Mouse (Mus musculus): Measurements from ENCODE around the gene Slc30a3.
"Not testable (repeated sequence)": the region's sequence is repeated elsewhere in the genome, so short reads cannot be mapped to it uniquely, and the experiment has no call there.

The Slc30a3 gene

DNA sequence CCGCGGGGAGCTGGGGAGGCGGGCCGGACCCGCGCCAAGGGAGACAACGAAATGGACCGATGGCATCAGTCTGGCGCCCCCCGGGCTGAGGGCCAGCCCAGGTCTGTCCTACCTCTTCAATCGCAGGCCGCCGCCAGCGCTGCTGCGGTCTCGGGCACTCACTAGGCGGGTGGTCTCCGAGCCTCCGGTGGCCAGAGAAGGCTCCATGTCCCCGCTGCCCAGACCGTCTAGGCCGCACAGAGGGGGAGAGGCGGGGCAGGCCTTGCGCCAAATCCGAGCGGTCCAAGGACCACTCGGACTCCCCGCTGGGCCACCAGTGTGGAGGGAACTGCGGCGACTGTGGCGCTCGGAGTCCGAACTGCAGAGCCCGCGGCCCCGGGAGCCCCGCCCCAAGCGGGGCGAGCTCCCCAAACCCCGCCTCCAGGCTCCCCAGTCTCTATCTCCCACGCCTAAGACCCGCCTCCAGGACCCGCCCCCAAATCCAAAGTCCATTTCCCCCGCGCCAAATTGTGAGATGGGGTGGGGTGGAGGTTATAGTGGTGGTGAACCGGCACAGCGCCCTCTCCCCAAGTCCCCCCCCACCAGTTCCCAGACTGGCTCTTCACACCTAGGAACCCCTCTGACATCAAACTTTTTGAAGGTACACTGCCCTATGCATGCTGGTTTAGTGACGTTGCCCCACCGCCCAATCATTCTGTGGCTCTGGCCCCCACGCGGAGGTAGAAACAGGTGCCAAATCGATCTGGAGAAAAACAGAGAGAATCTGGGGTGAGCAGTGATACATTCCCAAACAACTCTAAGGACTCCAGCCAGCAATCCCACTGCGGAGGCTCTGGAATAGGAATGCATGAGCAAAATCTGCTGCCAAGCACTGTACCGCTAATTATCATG, 14.6 kb downstream of the Slc30a3 start:
- DNase-seq = peak; percentile 65 to 73

DNA sequence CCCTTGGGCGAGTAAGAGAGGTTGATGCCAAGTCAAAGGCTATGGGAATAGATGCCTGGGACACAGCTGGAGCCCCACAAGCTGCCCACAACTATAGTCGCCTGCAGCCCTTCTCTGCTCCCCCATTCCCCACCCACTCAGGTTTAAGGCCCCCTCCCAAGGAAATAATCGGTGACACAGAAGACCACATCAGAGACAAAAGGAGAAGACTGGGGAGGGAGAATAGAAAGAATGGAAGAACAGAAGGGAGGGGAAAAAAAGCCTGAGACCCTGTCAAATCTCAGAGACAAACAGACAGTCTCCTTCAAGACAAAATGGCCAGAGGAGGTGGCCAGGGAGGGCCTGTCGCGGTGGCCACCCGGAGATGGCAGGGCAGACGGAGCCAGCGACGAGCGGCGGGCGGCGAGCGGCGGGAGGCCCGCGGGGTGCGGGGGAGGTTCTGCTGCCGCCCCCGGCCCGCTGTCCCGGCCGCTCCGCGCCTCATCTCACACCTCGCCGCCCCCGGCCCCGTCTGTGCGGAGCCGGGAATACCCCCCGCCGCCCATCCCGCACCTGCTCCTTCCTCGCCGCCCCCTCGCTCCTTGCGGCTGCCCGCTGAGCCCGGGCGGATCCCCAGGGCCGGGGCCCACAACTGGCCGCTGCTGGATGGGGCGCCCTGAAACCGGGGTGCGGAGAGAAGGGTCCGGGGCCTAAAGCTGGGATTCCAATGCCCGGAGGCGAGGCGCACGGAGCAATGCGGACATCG, 15.6 kb downstream of the Slc30a3 start:
- no peak for DNase-seq

DNA sequence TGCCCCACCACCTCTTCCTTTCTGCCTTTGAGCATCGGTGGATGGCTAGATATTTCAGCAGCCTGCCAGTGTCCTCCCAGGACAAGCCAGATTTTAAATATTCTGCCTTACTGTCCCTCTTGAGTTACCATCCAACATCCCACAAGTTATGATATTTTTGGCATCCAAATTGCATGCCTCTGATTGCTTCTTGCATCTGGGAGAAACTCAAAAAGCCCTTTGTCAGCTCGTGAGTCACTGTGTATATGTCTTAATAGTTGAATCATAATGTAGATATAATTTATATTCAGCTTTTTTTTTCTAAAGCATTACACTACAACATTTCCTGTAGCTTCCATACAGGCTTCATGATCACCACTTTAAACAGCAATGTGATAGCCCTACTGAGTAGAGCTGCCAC, 20.9 kb downstream of the Slc30a3 start:
- no peak for DNase-seq

DNA sequence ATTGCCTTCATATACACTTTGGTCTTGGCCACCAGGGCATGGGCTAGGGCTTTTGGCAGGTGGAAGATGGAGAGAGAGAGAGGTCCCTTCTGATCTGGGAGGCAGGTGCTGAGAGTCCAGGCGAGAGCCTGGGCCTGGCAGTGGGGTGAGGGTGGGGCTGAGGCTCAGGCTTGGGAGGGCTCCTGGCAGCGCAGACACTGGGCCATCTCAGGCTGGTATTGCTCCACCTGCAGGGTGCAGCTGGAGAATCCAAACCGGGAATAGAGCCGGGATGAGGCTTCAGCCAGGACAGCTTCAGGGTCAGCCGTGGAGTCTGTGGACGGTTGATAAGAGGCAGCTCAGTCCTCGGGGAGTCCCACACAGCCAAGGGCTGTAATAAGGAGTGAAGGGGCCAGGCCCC, 21.4 kb downstream of the Slc30a3 start:
- no peak for DNase-seq

DNA sequence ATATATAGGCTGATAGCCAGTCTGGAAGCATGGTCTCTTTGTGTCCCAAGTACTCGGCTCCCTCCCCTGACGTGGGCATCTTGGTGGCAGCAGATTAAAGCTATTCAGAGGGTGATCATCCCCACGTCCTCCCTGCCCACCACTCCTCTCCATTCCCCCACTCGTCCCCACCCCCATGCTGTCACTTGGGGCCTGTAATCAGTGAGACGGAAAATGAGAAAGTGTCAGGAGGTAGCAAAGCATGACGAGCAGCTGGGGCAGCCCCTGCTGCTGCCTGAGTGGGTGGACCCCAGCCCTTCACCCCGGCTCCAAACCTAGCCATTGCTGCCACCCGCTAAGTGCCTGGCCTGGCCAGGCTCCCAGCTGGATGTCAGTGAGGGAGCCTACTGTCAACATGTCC, 24.1 kb downstream of the Slc30a3 start:
- peak; percentile 26 to 51 for DNase-seq

DNA sequence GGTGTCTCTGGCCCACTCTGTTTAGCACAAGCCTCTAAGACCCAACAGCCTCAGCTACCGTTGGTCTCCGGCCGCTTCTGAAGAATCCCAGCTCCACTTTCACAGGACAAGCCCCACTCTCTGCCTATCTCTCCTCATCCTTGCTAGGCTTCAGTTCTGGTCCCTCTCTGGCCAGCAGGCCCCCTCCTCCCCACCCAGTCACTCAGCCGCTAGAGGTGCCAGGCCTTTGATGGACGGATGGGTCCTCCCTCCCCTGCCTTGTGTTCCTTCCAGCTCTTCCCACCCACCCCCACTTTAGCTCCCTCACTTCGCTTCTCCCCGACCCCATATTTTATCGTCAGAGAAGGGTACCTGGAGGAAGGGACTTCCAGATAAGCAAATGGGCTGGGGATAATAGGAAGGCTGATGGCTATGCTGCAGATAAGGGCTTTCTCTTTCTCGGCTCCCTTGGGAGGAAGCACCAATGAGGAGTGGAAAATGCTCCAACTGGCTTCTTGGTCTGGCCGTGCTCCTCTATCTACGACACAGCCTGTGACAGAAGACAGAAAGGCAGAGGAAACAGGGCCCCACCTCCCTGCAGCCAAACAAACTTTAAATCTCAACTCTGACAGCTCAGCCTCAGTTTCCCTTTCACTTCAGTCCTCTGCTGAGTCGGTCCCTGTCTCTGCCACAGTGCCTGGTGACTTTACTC, 25.0 kb downstream of the Slc30a3 start:
- peak; percentile 21 to 35 for DNase-seq

DNA sequence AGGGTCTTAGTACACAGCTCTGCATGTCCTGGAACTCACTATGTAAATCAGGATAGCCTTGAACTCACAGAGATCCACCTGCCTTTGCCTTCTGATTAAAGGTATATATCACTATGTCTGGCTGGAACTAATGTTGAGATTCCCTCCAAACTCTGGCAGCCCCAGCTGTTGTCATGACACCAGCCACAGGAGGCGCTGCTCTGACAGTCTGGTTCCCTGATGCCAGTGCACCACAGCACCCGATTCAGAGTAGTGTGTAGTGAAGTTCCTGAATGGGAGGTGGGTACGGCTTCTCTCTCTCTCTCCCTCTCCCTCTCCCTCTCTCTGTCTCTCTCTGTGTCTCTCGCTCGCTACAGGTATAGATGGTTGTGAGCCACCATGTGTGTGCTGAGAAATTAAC, 25.7 kb downstream of the Slc30a3 start:
- DNase-seq = peak; percentile 84 to 88

DNA sequence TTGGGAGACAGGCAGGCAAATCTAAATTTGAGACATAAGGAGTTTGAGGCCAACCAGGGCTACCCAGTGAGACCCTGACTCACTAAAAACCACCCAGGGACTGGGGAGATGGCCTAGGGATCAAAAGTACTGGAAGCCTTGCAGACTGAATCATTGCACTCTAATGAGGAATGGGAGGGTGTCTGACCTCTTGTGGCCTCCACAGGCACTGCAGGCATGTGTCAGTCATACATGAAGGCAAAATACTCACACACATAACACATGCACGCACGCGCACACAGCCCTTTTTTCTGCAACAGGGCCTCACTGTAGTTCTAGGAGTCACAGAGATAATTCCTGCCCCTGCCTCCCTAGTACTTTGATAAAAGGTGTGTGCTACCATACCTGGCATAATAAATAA, 26.7 kb downstream of the Slc30a3 start:
- DNase-seq = peak; percentile 79 to 82

DNA sequence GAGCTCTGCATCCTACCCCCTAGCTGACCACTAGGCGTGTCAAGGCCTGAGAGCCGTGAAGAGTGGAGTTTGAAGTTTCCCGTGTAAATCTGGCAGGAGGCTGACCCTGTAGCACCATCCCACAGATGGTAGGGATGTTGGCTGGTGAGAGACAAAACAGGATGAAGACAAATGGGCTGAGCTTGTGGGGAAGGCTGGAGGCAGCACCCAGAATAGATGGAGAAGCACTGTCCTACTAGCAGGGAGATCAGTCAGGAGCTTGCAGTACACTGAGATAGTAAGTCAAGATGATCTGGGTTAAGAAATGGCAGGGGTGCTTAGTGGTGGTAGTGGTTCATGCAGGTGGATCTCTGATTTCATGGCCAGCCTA, 27.3 kb downstream of the Slc30a3 start:
- DNase-seq = no peak

DNA sequence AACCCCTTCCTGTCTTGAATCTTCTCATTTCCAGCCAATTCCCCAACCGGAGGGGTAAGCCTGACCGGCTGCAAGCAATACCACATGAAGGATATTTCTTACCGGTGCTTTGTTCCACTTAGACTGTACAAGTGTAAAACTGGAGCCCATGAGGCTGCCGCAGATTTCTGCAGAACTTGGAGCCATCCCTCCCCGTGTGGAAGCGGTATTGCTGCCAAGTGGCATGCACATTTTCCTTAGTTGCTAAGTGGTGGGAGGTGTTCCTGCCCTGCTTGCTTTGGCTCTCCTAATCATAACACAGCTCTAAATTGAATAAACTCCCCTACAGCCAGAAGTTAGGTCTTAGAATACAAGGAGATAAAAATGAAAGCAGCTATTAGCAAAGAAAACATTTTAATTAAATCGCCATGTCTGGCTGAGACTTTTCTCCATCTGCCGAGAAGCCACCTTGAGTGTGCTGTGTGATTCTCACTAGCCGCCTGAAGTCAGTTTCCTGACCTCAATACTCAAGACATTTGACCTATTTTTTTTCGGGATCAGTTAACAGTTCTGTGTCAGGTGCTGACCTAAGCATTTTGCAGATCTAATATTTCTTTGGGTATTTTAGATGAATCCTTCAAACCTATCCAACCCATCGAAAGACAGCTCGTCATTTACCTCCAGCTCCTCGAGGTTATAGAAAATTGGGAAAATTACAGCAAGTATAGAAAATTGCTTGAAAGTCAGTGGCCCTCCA, 27.8 kb downstream of the Slc30a3 start:
- no peak for DNase-seq

DNA sequence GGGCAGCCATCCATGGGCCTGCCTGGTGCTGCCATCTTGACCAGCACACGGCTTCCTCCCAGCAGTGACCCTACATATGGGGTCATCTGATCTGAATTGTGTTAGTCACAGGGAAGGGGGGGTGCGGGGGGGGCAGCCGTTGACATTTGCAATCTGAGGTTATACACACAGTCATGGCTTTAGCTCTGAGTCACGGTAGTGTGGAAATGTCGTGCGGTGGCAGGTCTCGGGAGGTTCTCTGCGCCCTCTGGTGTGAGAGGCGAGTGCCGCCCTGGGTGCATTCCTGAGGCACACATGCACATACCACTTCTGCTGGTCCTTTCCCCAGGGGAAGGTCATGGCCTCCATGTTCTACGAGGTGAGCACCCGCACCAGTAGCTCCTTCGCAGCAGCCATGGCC, 31.7 kb downstream of the Slc30a3 start:
- no peak for DNase-seq

DNA sequence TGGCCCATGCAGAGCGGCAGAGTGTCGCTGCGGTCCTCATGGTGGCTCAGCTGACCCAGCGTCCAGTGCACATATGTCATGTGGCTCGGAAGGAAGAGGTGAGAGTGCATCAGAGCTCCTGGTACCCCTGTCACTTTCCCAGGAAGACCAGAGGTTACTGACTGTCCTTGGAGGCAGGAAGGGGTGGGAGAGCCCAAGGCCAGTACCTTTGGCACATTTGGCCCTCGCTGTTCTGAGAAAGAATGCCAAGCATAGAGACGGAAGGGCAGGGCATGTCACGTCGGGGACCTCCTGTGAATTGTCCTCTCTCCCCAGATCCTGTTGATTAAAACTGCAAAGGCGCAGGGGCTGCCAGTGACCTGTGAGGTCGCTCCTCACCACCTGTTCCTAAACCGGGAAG, 34.9 kb downstream of the Slc30a3 start:
- no peak for DNase-seq

DNA sequence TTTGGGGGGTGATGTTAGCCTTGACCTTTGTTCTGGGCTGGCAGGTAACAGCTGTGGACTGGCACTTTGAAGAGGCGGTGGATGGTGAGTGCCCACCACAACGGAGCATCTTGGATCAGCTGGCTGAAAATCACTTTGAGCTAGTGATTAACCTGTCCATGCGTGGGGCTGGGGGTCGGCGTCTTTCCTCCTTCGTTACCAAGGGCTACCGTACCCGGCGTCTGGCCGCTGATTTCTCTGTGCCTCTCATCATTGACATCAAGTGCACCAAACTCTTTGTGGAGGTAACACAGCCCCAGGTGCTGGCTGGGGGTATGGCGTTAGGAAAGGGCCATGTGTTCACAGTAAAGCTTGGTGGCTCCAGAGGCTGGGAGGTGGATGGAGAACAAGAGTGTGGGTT, 36.2 kb downstream of the Slc30a3 start:
- no peak for DNase-seq

DNA sequence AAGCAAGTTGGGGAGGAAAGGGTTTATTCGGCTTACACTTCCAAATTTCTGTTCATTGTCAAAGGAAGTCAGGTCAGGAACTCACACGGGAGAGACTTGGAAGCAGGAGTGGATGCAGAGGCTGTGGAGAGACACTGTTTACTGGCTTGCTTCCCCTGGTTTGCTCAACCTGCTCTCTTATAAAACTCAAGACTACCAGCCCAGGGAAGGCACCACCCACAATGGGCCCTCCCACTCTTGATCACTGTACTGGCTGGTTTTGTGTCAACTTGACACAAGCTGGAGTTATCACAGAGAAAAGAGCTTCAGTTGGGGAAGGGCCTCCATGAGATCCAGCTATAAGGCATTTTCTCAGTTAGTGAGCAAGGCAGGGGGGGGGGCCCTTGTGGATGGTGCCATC, 37.0 kb downstream of the Slc30a3 start:
- DNase-seq = no peak

DNA sequence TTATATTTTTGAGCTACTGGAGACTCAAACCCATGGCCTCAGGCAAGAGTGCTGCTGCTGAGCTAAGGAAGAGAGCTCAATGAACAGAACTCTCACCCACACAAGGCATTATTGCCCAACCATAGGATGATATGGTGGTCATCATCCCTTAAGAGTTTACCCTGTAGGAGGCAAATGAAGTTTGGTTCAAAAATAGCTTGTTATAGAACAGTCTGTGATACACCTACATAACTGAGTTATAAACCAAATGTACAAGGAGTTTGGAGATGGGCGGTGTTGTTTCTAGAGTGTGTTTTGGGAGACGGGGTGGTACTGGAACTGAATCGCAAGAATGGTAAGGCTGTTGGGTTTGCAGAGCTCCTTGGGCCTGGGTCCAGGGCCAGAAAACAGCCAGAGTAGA, 38.2 kb downstream of the Slc30a3 start:
- DNase-seq = no peak

DNA sequence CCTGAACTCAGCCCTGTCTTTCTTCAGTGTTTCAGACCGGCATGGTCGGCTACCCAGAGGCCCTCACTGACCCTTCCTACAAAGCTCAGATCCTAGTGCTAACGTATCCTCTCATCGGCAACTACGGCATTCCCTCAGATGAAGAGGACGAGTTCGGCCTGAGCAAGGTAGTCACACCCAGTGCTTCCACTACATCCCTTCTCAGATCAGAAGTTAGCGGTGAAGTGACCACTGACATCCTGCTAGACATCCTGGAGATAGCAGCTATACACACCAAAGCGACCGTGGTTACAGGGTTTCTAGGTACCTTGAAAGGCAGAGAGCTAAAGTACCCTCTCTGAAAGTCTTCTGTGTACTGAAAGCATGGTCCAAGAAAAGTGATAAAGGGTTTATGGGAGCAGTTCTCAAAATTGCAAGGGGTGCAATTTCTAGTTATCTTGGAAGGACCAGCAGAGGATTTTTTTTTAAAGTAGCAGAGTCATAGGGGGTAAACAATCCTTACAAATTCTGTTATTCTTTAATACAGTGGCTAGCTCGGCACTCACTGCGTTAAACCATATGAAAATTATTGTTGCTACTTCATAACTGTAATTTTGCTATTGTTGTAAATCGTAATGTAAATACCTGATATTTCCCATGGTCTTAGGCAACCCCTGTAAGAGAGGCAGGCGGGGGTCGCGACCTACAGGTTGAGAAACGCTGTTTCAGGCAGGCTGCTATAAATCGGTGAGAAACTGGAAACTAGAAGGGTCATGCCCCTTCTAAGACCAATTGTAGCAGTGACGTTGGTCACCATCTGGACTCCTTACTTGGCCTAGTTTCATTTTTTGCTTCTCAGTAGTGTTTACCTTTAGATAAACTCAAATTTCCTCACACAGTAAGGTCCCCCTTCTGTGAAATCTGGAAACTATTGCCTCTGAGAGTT, 52.6 kb downstream of the Slc30a3 start:
- DNase-seq = no peak

DNA sequence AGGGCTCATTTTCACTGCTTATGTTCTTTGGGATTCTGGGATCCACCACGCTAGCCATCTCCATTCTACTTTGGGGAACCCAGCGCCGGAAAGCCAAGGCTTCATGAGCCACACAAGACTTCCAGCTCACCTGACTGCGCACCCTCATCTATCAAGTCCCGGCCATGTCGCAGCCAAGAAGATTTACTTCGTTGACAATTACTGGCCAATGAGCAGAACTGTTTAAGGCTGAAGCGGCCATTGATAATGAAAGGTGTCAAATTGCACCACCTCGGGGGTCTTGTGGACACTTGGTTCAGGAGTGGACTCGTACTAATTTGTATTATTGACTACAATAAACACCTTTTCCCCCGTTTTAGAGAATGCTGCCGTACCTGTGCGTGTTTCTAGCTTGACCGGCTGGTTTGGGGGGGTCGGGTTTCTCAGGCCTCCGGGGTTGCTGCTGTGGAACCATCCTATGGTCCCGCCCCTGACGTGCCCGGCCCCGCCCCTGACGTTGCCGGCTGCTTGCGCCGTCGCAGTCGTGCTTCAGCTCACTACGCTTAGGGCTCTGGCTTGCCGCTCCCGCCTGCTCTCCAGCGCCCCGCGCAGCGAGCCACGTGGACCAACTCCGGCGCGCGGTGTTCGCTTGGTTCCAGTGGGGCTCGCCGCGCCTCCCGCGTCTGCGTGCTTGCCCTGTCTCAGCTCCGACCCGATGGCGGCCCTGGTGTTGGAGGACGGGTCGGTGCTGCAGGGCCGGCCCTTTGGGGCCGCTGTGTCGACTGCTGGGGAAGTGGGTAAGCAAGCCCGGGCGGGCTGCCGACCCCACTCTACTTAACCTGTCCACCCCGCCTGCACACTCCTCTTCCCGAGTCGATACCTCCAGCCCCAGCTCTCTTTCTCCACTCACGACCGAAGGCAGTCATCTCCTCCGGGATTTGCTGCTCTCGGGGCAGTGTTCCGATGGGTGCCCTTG, 53.5 kb downstream of the Slc30a3 start, which contains the start of gene Cad:
Gene Cad (plus strand): TSS at position 520 of the 955 bp plus-strand sequence.
- DNase-seq = peak; percentile 97 to 98

DNA sequence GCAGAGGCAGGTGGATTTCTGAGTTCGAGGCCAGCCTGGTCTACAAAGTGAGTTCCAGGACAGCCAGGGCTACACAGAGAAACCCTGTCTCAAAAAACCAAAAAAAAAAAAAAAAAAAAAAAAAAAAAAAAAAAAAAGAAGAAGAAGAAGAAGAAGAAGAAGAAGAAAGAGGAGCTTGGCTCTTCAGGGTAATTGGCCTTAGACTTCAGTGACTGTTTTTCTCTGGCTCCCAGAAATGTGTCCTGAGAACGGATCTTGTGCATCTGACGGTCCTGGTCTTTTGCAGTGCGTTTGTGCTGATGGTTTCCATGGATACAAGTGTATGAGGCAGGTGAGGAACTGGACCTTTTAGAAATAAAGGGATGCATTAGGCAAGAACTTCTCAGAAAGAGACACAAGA, 54.3 kb downstream of the Slc30a3 start:
- DNase-seq = not testable (repeated sequence)

DNA sequence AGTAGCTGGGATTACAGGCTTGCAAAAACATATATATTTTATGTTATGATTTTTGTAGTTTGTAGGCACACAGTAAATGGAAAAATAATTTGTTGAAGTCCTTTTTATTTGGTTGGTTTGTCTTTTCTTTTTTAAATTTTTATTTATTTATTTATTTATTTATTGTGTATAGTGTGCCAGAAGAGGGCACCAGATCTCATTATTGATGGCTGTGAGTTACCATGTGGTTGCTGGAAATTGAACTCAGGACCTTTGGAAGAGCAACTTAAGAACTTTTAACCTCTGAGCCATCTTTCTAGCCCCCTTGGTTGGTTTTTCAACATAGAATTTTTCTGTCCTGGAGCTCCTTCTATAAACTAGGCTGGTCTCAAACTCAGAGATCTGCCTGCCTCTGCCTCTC, 57.6 kb downstream of the Slc30a3 start:
- DNase-seq = no peak
